Mouse (Mus musculus): Measurements from ENCODE around the gene Nek8. TPM values are rescaled to one million over a fixed set of nuclear protein-coding genes. Genes with fewer than 3 reads are reported as not detected.

Gene Nek8
- 6.4 and 7.1 TPM in 2 replicates for polyA plus RNA-seq (2014; fragmentation: Nextera tagmentation; extraction: Ambion mirVana)

- Histone ChIP-seq H3K36me3 (ENCODE audit: control insufficient read depth, insufficient read depth, low read length) (peaks cover 13% of the 10 kb centered on the region), H3K4me2 (peak within 1 kb of the TSS; percentile 86), H3K4me1 (ENCODE audit: control insufficient read depth, insufficient read depth, low read length) (peaks cover 35% of the 10 kb centered on the region)
These were observed at the start of gene Nek8, which contains the start of gene Tlcd1 for GRCm38 (mm10) chr11:78176402-78176862. TSS of gene Nek8 (minus strand) at chr11:78176675. TSS of gene Tlcd1 (plus strand) at chr11:78176711.

GRCm38 (mm10) chr11:78223586-78223985, 47.1 kb upstream of the Nek8 start:
- Histone ChIP-seq H3K9me3 (ENCODE audit: control insufficient read depth, low read length) (no peaks in the 10 kb centered on the region), H3K36me3 (ENCODE audit: control insufficient read depth, insufficient read depth, low read length) (peaks cover 46% of the 10 kb centered on the region), H3K27me3 (ENCODE audit: control insufficient read depth, insufficient read depth, low read length) (no peaks in the 10 kb centered on the region), H3K27ac (ENCODE audit: low read depth, low read length) (no peak overlapping the region), H3K9ac (ENCODE audit: low read length) (no peak overlapping the region), H3K4me1 (ENCODE audit: control insufficient read depth, insufficient read depth, low read length) (no peaks in the 10 kb centered on the region), H3K4me3 (ENCODE audit: low read depth, low read length) (no peak overlapping the region), H3K4me2 (no peak overlapping the region)
- ATAC-seq (ENCODE audit: low FRiP score) (no peak), DNase-seq (ENCODE audit: low spot score, missing footprints) (no peak)
- WGBS, result 90% methylated on average over 4 of the region's 4 CpGs

More at GRCm38 (mm10) chr11:78176402-78176862, at the start of gene Nek8, which contains the start of gene Tlcd1:
- peak; percentile 99 for DNase-seq (ENCODE audit: low spot score, missing footprints)
- Histone ChIP-seq H3K27me3 (ENCODE audit: control insufficient read depth, insufficient read depth, low read length) (no peaks in the 10 kb centered on the region), H3K9me3 (ENCODE audit: control insufficient read depth, low read length) (no peaks in the 10 kb centered on the region), H3K4me3 (ENCODE audit: low read depth, low read length) (peak within 1 kb of the TSS; percentile 60), H3K27ac (ENCODE audit: low read depth, low read length) (peak within 1 kb of the TSS; percentile 25), H3K9ac (ENCODE audit: low read length) (peak within 1 kb of the TSS; percentile 60)
- WGBS, result 0% methylated on average over 32 of the region's 32 CpGs
- ATAC-seq (ENCODE audit: low FRiP score), result peak; percentile 72

DNA sequence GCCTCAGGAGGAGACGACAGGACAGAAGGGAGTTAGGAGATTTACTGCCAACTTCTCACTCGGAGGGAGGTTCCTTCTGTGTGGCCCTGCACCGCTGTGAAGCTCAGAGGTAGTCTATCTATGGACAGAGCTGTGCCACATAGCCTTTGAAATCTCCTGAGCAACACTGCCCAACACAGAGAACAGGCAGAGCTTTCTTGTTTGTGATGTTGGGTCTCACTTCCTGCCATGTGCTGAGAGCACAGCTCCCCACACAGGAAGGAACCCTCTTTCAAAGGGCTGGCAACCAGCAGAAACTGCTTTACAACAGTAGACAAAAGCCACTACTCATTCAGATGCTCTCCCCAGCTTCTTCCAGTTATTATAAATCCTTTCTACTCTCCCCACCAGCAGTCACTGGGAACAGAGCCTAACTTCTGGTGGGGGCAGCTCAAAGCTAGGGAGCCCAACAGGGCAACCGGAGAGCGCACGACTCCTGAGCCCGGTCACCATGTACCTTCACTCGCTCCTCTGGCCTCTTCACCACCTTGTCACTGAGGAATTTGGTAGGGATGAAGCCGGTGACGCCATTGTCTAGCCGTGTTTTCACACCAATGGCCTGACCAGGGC, 39.3 kb upstream of the Nek8 start:
- H3K4me3 ChIP-seq (ENCODE audit: low read depth, low read length), result no peak overlapping the region
- no peak overlapping the region for H3K9ac ChIP-seq (ENCODE audit: low read length)
- ATAC-seq (ENCODE audit: low FRiP score) (no peak), DNase-seq (ENCODE audit: low spot score, missing footprints) (no peak)
- no peak overlapping the region for H3K4me2 ChIP-seq
- H3K27ac ChIP-seq (ENCODE audit: low read depth, low read length), result no peak overlapping the region
- peaks cover 44% of the 10 kb centered on the region for H3K36me3 ChIP-seq (ENCODE audit: control insufficient read depth, insufficient read depth, low read length)
- no peaks in the 10 kb centered on the region for H3K4me1 ChIP-seq (ENCODE audit: control insufficient read depth, insufficient read depth, low read length)
- H3K9me3 ChIP-seq (ENCODE audit: control insufficient read depth, low read length), result no peaks in the 10 kb centered on the region
- H3K27me3 ChIP-seq (ENCODE audit: control insufficient read depth, insufficient read depth, low read length), result no peaks in the 10 kb centered on the region
- WGBS, result 92% methylated on average over 11 of the region's 11 CpGs

DNA sequence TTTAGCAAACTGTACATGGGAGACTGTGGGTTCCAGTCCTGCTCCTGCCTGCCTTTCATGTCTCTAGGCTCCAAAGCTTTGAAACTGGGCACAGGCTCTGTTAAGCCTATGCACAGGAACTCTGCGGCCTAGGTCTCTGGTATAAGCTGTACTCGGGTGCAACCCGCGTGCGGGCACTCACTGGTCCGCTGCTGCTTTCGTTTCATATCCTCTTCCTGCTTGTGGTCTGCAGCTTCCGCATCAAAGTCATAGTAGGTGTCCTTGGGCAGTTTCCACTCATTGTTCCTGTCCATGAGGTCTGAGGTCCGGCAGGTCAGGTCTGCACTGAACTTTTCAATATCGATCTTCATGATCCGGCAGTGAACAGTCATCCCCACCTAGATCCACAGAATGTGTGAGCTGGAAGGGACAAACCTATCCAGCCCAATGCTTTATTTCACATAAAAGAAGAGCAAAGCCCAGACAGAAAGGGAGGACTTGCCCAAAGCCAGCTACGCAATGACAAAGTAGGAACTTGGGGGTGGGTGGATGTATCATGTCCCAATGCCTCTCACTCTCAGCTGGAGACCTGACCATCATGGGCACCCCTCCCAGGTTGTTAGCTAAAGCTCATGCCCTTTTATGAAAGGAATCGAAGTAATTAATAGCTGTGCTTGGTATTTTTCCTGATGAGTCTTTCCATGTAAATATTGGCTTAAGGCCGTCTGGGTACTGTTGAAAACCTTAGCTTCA, 36.8 kb upstream of the Nek8 start:
- Histone ChIP-seq H3K4me2 (no peak overlapping the region), H3K27me3 (ENCODE audit: control insufficient read depth, insufficient read depth, low read length) (no peaks in the 10 kb centered on the region), H3K4me3 (ENCODE audit: low read depth, low read length) (no peak overlapping the region), H3K9ac (ENCODE audit: low read length) (no peak overlapping the region), H3K36me3 (ENCODE audit: control insufficient read depth, insufficient read depth, low read length) (peaks cover 36% of the 10 kb centered on the region), H3K27ac (ENCODE audit: low read depth, low read length) (no peak overlapping the region), H3K9me3 (ENCODE audit: control insufficient read depth, low read length) (no peaks in the 10 kb centered on the region), H3K4me1 (ENCODE audit: control insufficient read depth, insufficient read depth, low read length) (no peaks in the 10 kb centered on the region)
- DNase-seq (ENCODE audit: low spot score, missing footprints) (no peak), ATAC-seq (ENCODE audit: low FRiP score) (no peak)
- WGBS, result 95% methylated on average over 14 of the region's 14 CpGs

- ATAC-seq (ENCODE audit: low FRiP score) (no peak), DNase-seq (ENCODE audit: low spot score, missing footprints) (no peak)
- Histone ChIP-seq H3K4me2 (no peak overlapping the region), H3K4me1 (ENCODE audit: control insufficient read depth, insufficient read depth, low read length) (no peaks in the 10 kb centered on the region), H3K4me3 (ENCODE audit: low read depth, low read length) (no peak overlapping the region), H3K9me3 (ENCODE audit: control insufficient read depth, low read length) (no peaks in the 10 kb centered on the region), H3K9ac (ENCODE audit: low read length) (no peak overlapping the region), H3K27ac (ENCODE audit: low read depth, low read length) (no peak overlapping the region), H3K27me3 (ENCODE audit: control insufficient read depth, insufficient read depth, low read length) (no peaks in the 10 kb centered on the region), H3K36me3 (ENCODE audit: control insufficient read depth, insufficient read depth, low read length) (peaks cover 29% of the 10 kb centered on the region)
- 94% methylated on average over 5 of the region's 5 CpGs for WGBS
These were observed 35.0 kb upstream of the Nek8 start for GRCm38 (mm10) chr11:78211513-78211912.

- Histone ChIP-seq H3K4me2 (no peak overlapping the region), H3K9ac (ENCODE audit: low read length) (no peak overlapping the region), H3K4me3 (ENCODE audit: low read depth, low read length) (no peak overlapping the region), H3K27ac (ENCODE audit: low read depth, low read length) (no peak overlapping the region), H3K27me3 (ENCODE audit: control insufficient read depth, insufficient read depth, low read length) (no peaks in the 10 kb centered on the region), H3K36me3 (ENCODE audit: control insufficient read depth, insufficient read depth, low read length) (peaks cover 26% of the 10 kb centered on the region), H3K4me1 (ENCODE audit: control insufficient read depth, insufficient read depth, low read length) (no peaks in the 10 kb centered on the region), H3K9me3 (ENCODE audit: control insufficient read depth, low read length) (no peaks in the 10 kb centered on the region)
- no peak for DNase-seq (ENCODE audit: low spot score, missing footprints)
- 75% methylated on average over 7 of the region's 7 CpGs for whole genome bisulfite sequencing
- no peak for ATAC-seq (ENCODE audit: low FRiP score)
These were observed 34.1 kb upstream of the Nek8 start for GRCm38 (mm10) chr11:78210615-78211014.

- no peaks in the 10 kb centered on the region for H3K4me1 ChIP-seq (ENCODE audit: control insufficient read depth, insufficient read depth, low read length)
- ATAC-seq (ENCODE audit: low FRiP score) (no peak), DNase-seq (ENCODE audit: low spot score, missing footprints) (no peak)
- H3K9me3 ChIP-seq (ENCODE audit: control insufficient read depth, low read length), result no peaks in the 10 kb centered on the region
- 93% methylated on average over 6 of the region's 6 CpGs for WGBS
- H3K27me3 ChIP-seq (ENCODE audit: control insufficient read depth, insufficient read depth, low read length), result no peaks in the 10 kb centered on the region
- H3K9ac ChIP-seq (ENCODE audit: low read length), result no peak overlapping the region
- H3K27ac ChIP-seq (ENCODE audit: low read depth, low read length), result no peak overlapping the region
- no peak overlapping the region for H3K4me3 ChIP-seq (ENCODE audit: low read depth, low read length)
- no peak overlapping the region for H3K4me2 ChIP-seq
- H3K36me3 ChIP-seq (ENCODE audit: control insufficient read depth, insufficient read depth, low read length), result peaks cover 25% of the 10 kb centered on the region
These were observed 33.4 kb upstream of the Nek8 start for GRCm38 (mm10) chr11:78209886-78210285.

GRCm38 (mm10) chr11:78207190-78207589, 30.7 kb upstream of the Nek8 start:
- Histone ChIP-seq H3K9ac (ENCODE audit: low read length) (no peak overlapping the region), H3K9me3 (ENCODE audit: control insufficient read depth, low read length) (no peaks in the 10 kb centered on the region), H3K4me3 (ENCODE audit: low read depth, low read length) (no peak overlapping the region), H3K27me3 (ENCODE audit: control insufficient read depth, insufficient read depth, low read length) (no peaks in the 10 kb centered on the region), H3K36me3 (ENCODE audit: control insufficient read depth, insufficient read depth, low read length) (peaks cover 17% of the 10 kb centered on the region), H3K4me1 (ENCODE audit: control insufficient read depth, insufficient read depth, low read length) (no peaks in the 10 kb centered on the region), H3K4me2 (no peak overlapping the region), H3K27ac (ENCODE audit: low read depth, low read length) (no peak overlapping the region)
- ATAC-seq (ENCODE audit: low FRiP score) (no peak), DNase-seq (ENCODE audit: low spot score, missing footprints) (no peak)
- WGBS, result 87% methylated on average over 7 of the region's 7 CpGs
